Mouse (Mus musculus) neural tube, postnatal 0 days (tissue): ENCODE measurements around the gene Igfbp3. TPM values are rescaled to one million over a fixed set of nuclear protein-coding genes. Genes with fewer than 3 reads are reported as not detected.

Source experiments
- polyA plus RNA-seq: library from polyadenylated mRNA; unstranded; fragments of >200 nt; fragmentation: Nextera tagmentation; extraction: Ambion mirVana; gene quantifications from 2 replicates; pipeline ENCODE4 v1.2.1, GENCODE M21; 2015

Gene Igfbp3
- polyA plus RNA-seq = 31.9 and 37.4 TPM in 2 replicates

DNA sequence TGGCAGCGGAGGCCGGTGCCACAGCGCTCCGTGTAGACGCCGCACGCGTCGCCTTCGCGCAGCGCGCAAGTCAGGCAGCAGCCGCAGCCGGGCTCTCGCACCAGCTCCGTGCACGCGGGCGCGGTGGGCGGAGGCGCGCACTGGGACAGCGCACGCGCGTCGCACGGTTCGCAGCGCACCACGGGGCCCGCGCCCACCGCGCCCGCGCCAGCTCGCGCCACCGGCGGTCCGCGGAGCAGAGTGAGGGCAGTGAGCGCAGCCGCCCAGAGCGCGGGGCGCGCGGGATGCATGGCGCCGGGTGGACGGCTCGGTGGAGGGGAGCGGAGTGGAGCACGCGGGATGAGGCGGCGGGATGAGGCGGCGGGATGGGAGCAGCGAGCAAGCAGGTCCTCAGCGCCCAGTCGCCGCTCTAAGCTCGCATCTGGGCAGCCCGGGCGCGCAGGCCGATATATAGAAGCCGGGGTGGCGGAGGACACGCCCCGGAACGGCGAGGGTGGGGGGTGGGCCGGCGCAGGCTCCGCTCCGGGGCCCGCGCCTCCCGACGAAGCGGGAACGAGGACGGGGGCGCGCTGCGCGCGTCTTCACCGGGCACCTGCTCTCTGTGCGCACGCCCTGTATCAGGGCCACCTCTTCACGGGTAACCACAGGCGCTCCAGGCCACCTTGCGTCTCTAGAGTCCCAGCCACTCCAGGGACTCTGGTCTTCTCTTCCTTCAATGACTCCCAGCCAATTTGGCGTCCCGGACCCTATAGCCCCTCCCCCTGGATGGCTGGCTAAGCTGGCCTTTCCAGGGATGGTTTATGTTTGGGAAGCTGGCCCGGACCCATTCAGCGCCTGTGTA is at the start of gene Igfbp3:
Gene Igfbp3 (minus strand): TSS at position 423 of the 841 bp plus-strand sequence.

DNA sequence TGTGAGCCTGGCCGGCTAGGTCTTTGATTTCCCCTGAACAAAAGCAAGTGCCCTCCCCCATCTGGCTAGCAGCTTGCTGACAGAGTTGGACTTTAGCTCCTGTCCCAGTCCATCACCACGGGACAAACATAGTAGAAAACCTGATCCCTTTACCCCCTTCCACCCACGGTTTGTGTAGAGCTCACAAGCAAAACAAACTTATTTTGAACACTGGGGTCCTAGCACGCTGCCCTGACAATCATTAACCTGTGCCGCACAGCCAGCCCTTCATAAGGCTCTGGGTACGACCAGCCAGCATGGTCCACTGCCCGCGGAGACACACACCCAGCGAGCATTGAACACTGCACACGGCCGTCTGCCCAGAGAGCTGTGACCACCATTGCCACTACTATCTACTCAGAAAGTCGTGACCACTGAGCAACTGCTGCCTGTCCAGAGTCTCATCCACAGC is 16.2 kb downstream of the Igfbp3 start, which contains the start of gene Igfbp1:
Gene Igfbp1 (plus strand): TSS at position 292 of the 451 bp plus-strand sequence.

DNA sequence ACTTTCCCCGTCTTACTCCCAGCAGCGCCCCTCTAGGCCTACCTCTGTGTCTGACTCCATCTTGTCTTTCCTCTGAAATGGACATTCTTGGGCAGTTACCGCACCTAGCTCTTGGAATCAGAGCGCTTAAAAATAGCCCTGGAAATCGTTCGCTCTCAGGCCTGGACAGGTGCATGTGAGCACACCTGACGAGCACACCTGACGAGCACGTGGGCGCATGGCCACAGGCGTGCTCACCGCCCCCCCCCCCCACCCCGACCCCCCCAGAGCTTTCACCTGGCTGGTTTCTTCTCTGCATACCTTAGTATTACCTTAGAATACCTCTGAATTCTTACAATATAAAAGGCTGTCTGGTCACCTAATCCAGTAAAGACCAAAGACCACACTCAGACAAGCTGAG is 25.3 kb downstream of the Igfbp3 start, which contains the start of gene Gm11985:
Gene Gm11985 (minus strand): TSS at position 101 of the 400 bp plus-strand sequence.

Other genes with a start within 250 kb of the Igfbp3 start
- 20.4 and 26.8 TPM in 2 replicates for gene Adcy1, start 150.4 kb downstream of the Igfbp3 start, polyA plus RNA-seq
- not detected in 2 replicates for gene Gm11985, start 25.4 kb downstream of the Igfbp3 start, polyA plus RNA-seq
- gene Igfbp1, start 16.1 kb downstream of the Igfbp3 start, polyA plus RNA-seq = 0.13 and 0.64 TPM in 2 replicates